Mouse (Mus musculus) liver, postnatal 0 days (tissue): Measurements from ENCODE around the gene Rfx3.

Source experiments
- CTCF ChIP-seq: sonication (generic); IDR thresholded peaks from 2 replicates; pipeline ENCODE4 v1.5.1; 2016; ENCODE audit warnings: antibody characterized with exemption, low read depth
- EP300 ChIP-seq: IDR thresholded peaks from 2 replicates; pipeline ENCODE4 v1.6.1; 2016; ENCODE audit warnings: antibody characterized with exemption, low read depth, mild to moderate bottlenecking

DNA sequence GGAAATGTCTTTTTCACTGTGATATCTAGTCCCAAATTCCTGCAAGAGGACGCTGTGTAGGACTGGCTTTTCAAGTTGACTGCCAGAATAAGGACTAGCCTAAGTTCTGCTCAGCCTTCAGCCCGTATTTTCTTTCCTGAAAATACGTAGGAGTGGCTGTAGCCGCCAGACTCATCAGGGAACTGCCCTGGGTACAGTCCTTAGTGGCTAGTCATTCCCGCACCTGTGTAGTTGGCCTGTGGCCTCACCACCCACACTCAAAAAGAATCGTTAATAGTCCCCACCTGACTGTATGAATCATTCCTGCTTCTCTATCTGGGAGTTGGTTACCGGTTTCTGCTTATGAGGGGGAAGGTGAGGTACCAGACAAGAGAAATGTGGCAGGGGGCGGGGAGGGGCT is 272.1 kb downstream of the Rfx3 start:
- TF ChIP-seq CTCF = no peak
- no peak for TF ChIP-seq EP300
